Mouse (Mus musculus): Measurements from ENCODE around the gene Ehd2. TPM values are rescaled to one million over a fixed set of nuclear protein-coding genes. Genes with fewer than 3 reads are reported as not detected.

The Ehd2 gene
- total RNA-seq, 2 experiments from 2014 or later: 0.09 to 0.58 TPM

GRCm38 (mm10) chr7:15949216-15949790, 18.1 kb downstream of the Ehd2 start:
- no peak for ATAC-seq (replicated peaks; ENCODE audit: low FRiP score, poor library complexity, severe bottlenecking)

- ATAC-seq (replicated peaks; ENCODE audit: low FRiP score, poor library complexity, severe bottlenecking): peak; percentile 78
Measured at GRCm38 (mm10) chr7:15948381-15948941, 18.9 kb downstream of the Ehd2 start.

GRCm38 (mm10) chr7:15947653-15948260, 19.6 kb downstream of the Ehd2 start:
- no peak for ATAC-seq (replicated peaks; ENCODE audit: low FRiP score, poor library complexity, severe bottlenecking)

- ATAC-seq (replicated peaks; ENCODE audit: low FRiP score, poor library complexity, severe bottlenecking): peak; percentile 90
Measured at GRCm38 (mm10) chr7:15945721-15946536, 21.4 kb downstream of the Ehd2 start, which contains the start of gene Nop53. Nop53 (minus strand) TSS chr7:15946074.

GRCm38 (mm10) chr7:15945211-15945610, 22.2 kb downstream of the Ehd2 start:
- no peak for ATAC-seq (replicated peaks; ENCODE audit: low FRiP score, poor library complexity, severe bottlenecking)

- no peak for ATAC-seq (replicated peaks; ENCODE audit: low FRiP score, poor library complexity, severe bottlenecking)
Measured at GRCm38 (mm10) chr7:15944311-15944710, 23.1 kb downstream of the Ehd2 start.

- no peak for ATAC-seq (replicated peaks; ENCODE audit: low FRiP score, poor library complexity, severe bottlenecking)
Measured at GRCm38 (mm10) chr7:15938621-15939020, 28.7 kb downstream of the Ehd2 start.

- ATAC-seq (replicated peaks; ENCODE audit: low FRiP score, poor library complexity, severe bottlenecking): no peak
Measured at GRCm38 (mm10) chr7:15937491-15937890, 29.9 kb downstream of the Ehd2 start.

- no peak for ATAC-seq (replicated peaks; ENCODE audit: low FRiP score, poor library complexity, severe bottlenecking)
Measured at GRCm38 (mm10) chr7:15933437-15934359, 33.7 kb downstream of the Ehd2 start.

GRCm38 (mm10) chr7:15931635-15932034, 35.7 kb downstream of the Ehd2 start:
- ATAC-seq (replicated peaks; ENCODE audit: low FRiP score, poor library complexity, severe bottlenecking): no peak

- ATAC-seq (replicated peaks; ENCODE audit: low FRiP score, poor library complexity, severe bottlenecking): no peak
Measured at GRCm38 (mm10) chr7:15930543-15930942, 36.8 kb downstream of the Ehd2 start.

GRCm38 (mm10) chr7:15929910-15930309, 37.5 kb downstream of the Ehd2 start:
- ATAC-seq (replicated peaks; ENCODE audit: low FRiP score, poor library complexity, severe bottlenecking): peak; percentile 97

- ATAC-seq (replicated peaks; ENCODE audit: low FRiP score, poor library complexity, severe bottlenecking): peak; percentile 99
Measured at GRCm38 (mm10) chr7:15922220-15922773, 45.1 kb downstream of the Ehd2 start, which contains the start of gene Selenow. Selenow (minus strand) TSS chr7:15922402.

GRCm38 (mm10) chr7:15921796-15922195, 45.6 kb downstream of the Ehd2 start:
- peak; percentile 52 for ATAC-seq (replicated peaks; ENCODE audit: low FRiP score, poor library complexity, severe bottlenecking)

- no peak for ATAC-seq (replicated peaks; ENCODE audit: low FRiP score, poor library complexity, severe bottlenecking)
Measured at GRCm38 (mm10) chr7:15920645-15921190, 46.6 kb downstream of the Ehd2 start.

GRCm38 (mm10) chr7:15919947-15920346, 47.4 kb downstream of the Ehd2 start:
- ATAC-seq (replicated peaks; ENCODE audit: low FRiP score, poor library complexity, severe bottlenecking): no peak

- no peak for ATAC-seq (replicated peaks; ENCODE audit: low FRiP score, poor library complexity, severe bottlenecking)
Measured at GRCm38 (mm10) chr7:15918371-15918770, 49.0 kb downstream of the Ehd2 start.

- ATAC-seq (replicated peaks; ENCODE audit: low FRiP score, poor library complexity, severe bottlenecking): no peak
Measured at GRCm38 (mm10) chr7:15916996-15917395, 50.4 kb downstream of the Ehd2 start.

All from erythroblast, adult 5-6 weeks (primary cell).